Mouse (Mus musculus) heart, embryonic 16.5 days (tissue): ENCODE measurements around the gene Gbp10. TPM values are rescaled to one million over a fixed set of nuclear protein-coding genes. Genes with fewer than 3 reads are reported as not detected.
"Not testable (repeated sequence)": the region's sequence is repeated elsewhere in the genome, so short reads cannot be mapped to it uniquely, and the experiment has no call there.

Experiments
- ATAC-seq: fragments of 200-750 bp; cut with Nextera tagmentation; replicated peaks from 2 replicates; pipeline ENCODE4 v1.8.0; 2017; ENCODE audit warnings: moderate number of reproducible peaks; ENCODE audit not compliant: insufficient read depth, low FRiP score; ENCODE audit errors: extremely low read depth
- H3K27ac ChIP-seq: fragments of 300-500 bp; sonication (generic); 2 replicates; pipeline ENCODE4 v1.5.1; 2014; ENCODE audit warnings: mild to moderate bottlenecking, low read length, control low read depth, moderate library complexity
- H3K27me3 ChIP-seq: fragments of 300-500 bp; sonication (generic); 2 replicates; pipeline ENCODE4 v1.6.1; 2014; ENCODE audit warnings: low read length, mixed read lengths; ENCODE audit not compliant: control insufficient read depth, insufficient read depth
- H3K36me3 ChIP-seq: fragments of 300-500 bp; sonication (generic); 2 replicates; pipeline ENCODE4 v1.6.1; 2014; ENCODE audit not compliant: control insufficient read depth, insufficient read depth
- H3K4me1 ChIP-seq: fragments of 300-500 bp; sonication (generic); 2 replicates; pipeline ENCODE4 v1.6.1; 2014; ENCODE audit warnings: low read length, mixed read lengths; ENCODE audit not compliant: control insufficient read depth, insufficient read depth
- H3K4me2 ChIP-seq: fragments of 300-500 bp; sonication (generic); 2 replicates; pipeline ENCODE4 v1.6.1; 2014; ENCODE audit warnings: low read depth, mild to moderate bottlenecking, control low read depth, low read length
- H3K4me3 ChIP-seq: fragments of 300-500 bp; sonication (generic); 2 replicates; pipeline ENCODE4 v1.5.1; 2014; ENCODE audit warnings: mild to moderate bottlenecking, control low read depth, low read length
- H3K9ac ChIP-seq: fragments of 300-500 bp; sonication (generic); 2 replicates; pipeline ENCODE4 v1.6.1; 2014; ENCODE audit warnings: low read length, control low read depth
- H3K9me3 ChIP-seq: fragments of 300-500 bp; sonication (generic); replicated peaks from 2 replicates; pipeline ENCODE4 v1.6.1; 2016; ENCODE audit warnings: low read length; ENCODE audit not compliant: control insufficient read depth
- WGBS: fragments of 180-500 bp; shearing (Covaris S2); extraction: QIAGEN DNeasy Blood & Tissue Kit; methylation state at CpG from one replicate; pipeline ENCODE4 v1.1.7; 2014; 5-methylcytosine and 5-hydroxymethylcytosine counted together
- polyA plus RNA-seq: library from polyadenylated mRNA; unstranded; fragments of >200 nt; fragmentation: Nextera tagmentation; extraction: Ambion mirVana; gene quantifications from 2 replicates; pipeline ENCODE4 v1.2.1, GENCODE M21; 2015

Gbp10 gene
- polyA plus RNA-seq = 0.64 TPM in 1 of 2 replicates, not detected in the other

GRCm38 (mm10) chr5:105239483-105240047 lies at the start of gene Gbp10:
Gbp10 (minus strand) TSS chr5:105239533.
- not testable (repeated sequence) for H3K4me2 ChIP-seq, H3K9me3 ChIP-seq, H3K4me3 ChIP-seq, H3K27ac ChIP-seq, H3K36me3 ChIP-seq, H3K4me1 ChIP-seq, H3K9ac ChIP-seq, H3K27me3 ChIP-seq
- ATAC-seq = peak; percentile 60; the same call in 1 of the 2 replicates

GRCm38 (mm10) chr5:105260673-105261072 lies 21.3 kb upstream of the Gbp10 start:
- not testable (repeated sequence) for H3K4me3 ChIP-seq, H3K36me3 ChIP-seq, H3K4me1 ChIP-seq, H3K4me2 ChIP-seq, H3K9ac ChIP-seq, H3K27ac ChIP-seq, H3K9me3 ChIP-seq, H3K27me3 ChIP-seq
- WGBS = no CpG with 5 or more reads among the region's 3 CpGs
- peak; percentile 49; the same call in 1 of the 2 replicates for ATAC-seq

- Histone ChIP-seq H3K4me2 (no peak overlapping the region), H3K4me1 (no peaks in the 10 kb centered on the region), H3K36me3 (no peaks in the 10 kb centered on the region), H3K9me3 (no peaks in the 10 kb centered on the region), H3K4me3 (no peak overlapping the region), H3K27me3 (no peaks in the 10 kb centered on the region), H3K27ac (no peak overlapping the region), H3K9ac (no peak overlapping the region)
- ATAC-seq = 0 out of 2 replicates have a peak, but pooled peaks have one; percentile 18
These were observed 13.2 kb upstream of the Gbp10 start for GRCm38 (mm10) chr5:105252491-105252890.

GRCm38 (mm10) chr5:105244741-105245140 lies 5.4 kb upstream of the Gbp10 start:
- H3K9me3 ChIP-seq, H3K4me1 ChIP-seq, H3K4me2 ChIP-seq, H3K9ac ChIP-seq, H3K36me3 ChIP-seq, H3K4me3 ChIP-seq, H3K27ac ChIP-seq, ATAC-seq, H3K27me3 ChIP-seq: not testable (repeated sequence)
- WGBS = 75% methylated on average over 3 of the region's 3 CpGs

GRCm38 (mm10) chr5:105240982-105241381 lies 1.6 kb upstream of the Gbp10 start:
- WGBS = 79% methylated on average over 5 of the region's 5 CpGs
- H3K36me3 ChIP-seq, H3K9ac ChIP-seq, H3K4me2 ChIP-seq, H3K27me3 ChIP-seq, H3K9me3 ChIP-seq, H3K4me3 ChIP-seq, H3K4me1 ChIP-seq, H3K27ac ChIP-seq, ATAC-seq: not testable (repeated sequence)

GRCm38 (mm10) chr5:105238402-105238801 lies 931 bp downstream of the Gbp10 start:
- H3K36me3 ChIP-seq, H3K27ac ChIP-seq, H3K27me3 ChIP-seq, H3K9me3 ChIP-seq, H3K9ac ChIP-seq, H3K4me1 ChIP-seq, H3K4me2 ChIP-seq, ATAC-seq, H3K4me3 ChIP-seq: not testable (repeated sequence)
- 95% methylated on average over 1 of the region's 1 CpGs for WGBS

- 80% methylated on average over 3 of the region's 3 CpGs for WGBS
- not testable (repeated sequence) for H3K27me3 ChIP-seq, H3K9me3 ChIP-seq, H3K4me1 ChIP-seq, H3K36me3 ChIP-seq, H3K27ac ChIP-seq, ATAC-seq, H3K9ac ChIP-seq, H3K4me2 ChIP-seq, H3K4me3 ChIP-seq
These were observed 3.3 kb downstream of the Gbp10 start for GRCm38 (mm10) chr5:105236040-105236439.

- peak; percentile 52; the same call in 1 of the 2 replicates for ATAC-seq
- not testable (repeated sequence) for H3K36me3 ChIP-seq, H3K27ac ChIP-seq, H3K4me3 ChIP-seq, H3K9ac ChIP-seq, H3K9me3 ChIP-seq, H3K27me3 ChIP-seq, H3K4me1 ChIP-seq, H3K4me2 ChIP-seq
- no CpG with 5 or more reads among the region's 3 CpGs for WGBS
These were observed 30.4 kb downstream of the Gbp10 start for GRCm38 (mm10) chr5:105208957-105209356.

- H3K4me2 ChIP-seq, H3K4me3 ChIP-seq, H3K4me1 ChIP-seq, H3K9ac ChIP-seq, H3K27ac ChIP-seq, H3K27me3 ChIP-seq, H3K9me3 ChIP-seq, ATAC-seq, H3K36me3 ChIP-seq: not testable (repeated sequence)
- WGBS = 74% methylated on average over 4 of the region's 4 CpGs
These were observed 38.5 kb downstream of the Gbp10 start for GRCm38 (mm10) chr5:105200791-105201355.
